ENCODE assay signal across 23 mouse cellular contexts in the genomic region with DNA sequence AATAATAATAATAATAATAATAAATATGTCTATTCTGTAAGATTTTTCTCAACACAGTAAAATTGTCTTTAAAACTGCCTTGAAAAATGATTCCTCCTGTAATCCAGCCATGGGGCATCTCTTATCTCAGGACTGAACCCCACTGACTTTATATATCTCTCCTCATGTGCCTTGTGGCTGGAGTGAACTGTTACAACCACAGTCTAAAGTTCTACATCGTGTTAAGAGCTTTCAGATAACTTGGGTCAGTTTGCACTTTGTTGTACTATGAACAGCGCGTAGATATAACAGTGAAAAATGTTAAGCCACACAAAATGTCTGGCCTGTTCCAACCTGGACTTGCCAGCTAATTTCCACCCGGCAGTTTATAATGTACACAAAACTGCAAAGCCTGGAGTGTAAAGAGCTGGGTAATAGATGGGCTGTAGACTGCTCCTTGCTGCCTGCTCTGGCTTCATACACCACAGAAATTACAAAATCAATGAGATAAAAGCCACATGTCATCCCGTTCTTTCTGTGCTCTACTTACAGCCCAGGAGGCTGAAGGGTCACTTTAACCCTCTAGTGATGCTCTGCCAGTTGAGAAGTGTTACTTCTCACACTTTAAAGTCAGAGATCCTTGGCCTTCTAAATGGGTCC.
DNase-seq lines count a peak whose midpoint lies in the region; ATAC-seq and TF ChIP-seq lines count a peak whose summit lies in the region.
"Had no signal": no experiment of that assay in that cellular context is flagged by ENCODE, and none has a peak within 500 bp of the region (broad histone marks: within the 10 kb centered on the region; RNA-seq: fewer than 3 reads in every experiment).

No protein-coding gene starts in this region.

- no peaks in the 10 kb centered on the region for H3K27me3 ChIP-seq in lung, embryonic 14.5 days (ENCODE audit: insufficient read depth, low read length)
- no peaks in the 10 kb centered on the region for H3K27me3 ChIP-seq in lung, postnatal 0 days (replicated peaks; ENCODE audit: insufficient read depth, low read length)
- no peaks in the 10 kb centered on the region for H3K27me3 ChIP-seq in intestine, embryonic 15.5 days (replicated peaks)
- no peaks in the 10 kb centered on the region for H3K27me3 ChIP-seq in intestine, postnatal 0 days (replicated peaks; ENCODE audit: control insufficient read depth, insufficient read depth, low read length)
- H3K27me3 ChIP-seq: CH12.LX; hindbrain, embryonic 12.5 days; hindbrain, embryonic 15.5 days; Patski had no signal

- H3K9ac ChIP-seq in lung, embryonic 14.5 days, result no peak overlapping the region
- no peak overlapping the region for H3K9ac ChIP-seq in lung, postnatal 0 days (replicated peaks; ENCODE audit: low read depth)
- H3K9ac ChIP-seq in intestine, embryonic 15.5 days, result no peak overlapping the region
- no peak overlapping the region for H3K9ac ChIP-seq in intestine, postnatal 0 days (ENCODE audit: low read depth, low read length)
- H3K9ac ChIP-seq: forebrain, postnatal 0 days; hindbrain, embryonic 12.5 days; hindbrain, embryonic 15.5 days had no signal

- no peak overlapping the region for H3K4me2 ChIP-seq in lung, embryonic 14.5 days
- H3K4me2 ChIP-seq in lung, postnatal 0 days (replicated peaks; ENCODE audit: low read depth, low read length), result no peak overlapping the region
- H3K4me2 ChIP-seq in intestine, embryonic 15.5 days (replicated peaks), result no peak overlapping the region
- H3K4me2 ChIP-seq in intestine, postnatal 0 days (replicated peaks; ENCODE audit: low read depth), result no peak overlapping the region
- H3K4me2 ChIP-seq: heart, embryonic 11.5 days; hindbrain, embryonic 12.5 days; hindbrain, embryonic 15.5 days had no signal

- TF ChIP-seq CTCF in lung, embryonic 14.5 days (IDR thresholded peaks at IDR 0.05; ENCODE audit: low read depth), result no peak
- TF ChIP-seq CTCF in lung, adult 2 months (IDR thresholded peaks at IDR 0.05; ENCODE audit: insufficient read depth, low read length), result no peak
- TF ChIP-seq CTCF in lung, postnatal 0 days (IDR thresholded peaks at IDR 0.05), result no peak
- TF ChIP-seq CTCF in intestine, postnatal 0 days (IDR thresholded peaks at IDR 0.05; ENCODE audit: low read depth), result no peak

- TF ChIP-seq POLR2A in lung, adult 2 months (IDR thresholded peaks at IDR 0.05; ENCODE audit: borderline replicate concordance, extremely low read depth, low read depth, low read length), result no peak

- H3K36me3 ChIP-seq in lung, embryonic 14.5 days (ENCODE audit: insufficient read depth), result no peaks in the 10 kb centered on the region
- H3K36me3 ChIP-seq in lung, postnatal 0 days (ENCODE audit: insufficient read depth, low read length), result no peaks in the 10 kb centered on the region
- no peaks in the 10 kb centered on the region for H3K36me3 ChIP-seq in intestine, embryonic 15.5 days
- H3K36me3 ChIP-seq in intestine, postnatal 0 days (ENCODE audit: control insufficient read depth, insufficient read depth), result no peaks in the 10 kb centered on the region
- H3K36me3 ChIP-seq: G1E; hindbrain, embryonic 12.5 days; hindbrain, embryonic 15.5 days had no signal

- no peak for TF ChIP-seq EP300 in lung, postnatal 0 days (IDR thresholded peaks at IDR 0.05)

- no peaks in the 10 kb centered on the region for H3K9me3 ChIP-seq in lung, embryonic 14.5 days (ENCODE audit: low read depth, low read length)
- no peaks in the 10 kb centered on the region for H3K9me3 ChIP-seq in lung, postnatal 0 days (ENCODE audit: low read length)
- no peaks in the 10 kb centered on the region for H3K9me3 ChIP-seq in intestine, embryonic 15.5 days
- H3K9me3 ChIP-seq in intestine, postnatal 0 days (ENCODE audit: control insufficient read depth), result no peaks in the 10 kb centered on the region
- H3K9me3 ChIP-seq: hindbrain, embryonic 12.5 days; hindbrain, embryonic 15.5 days had no signal

- ATAC-seq in lung, embryonic 14.5 days (ENCODE audit: insufficient read depth), result peak; percentile 84
- peak; percentile 72 for ATAC-seq in lung, postnatal 0 days
- ATAC-seq in intestine, embryonic 15.5 days, result peak; percentile 62
- peak; percentile 87 for ATAC-seq in intestine, postnatal 0 days
- ATAC-seq: forebrain, embryonic 14.5 days; forebrain, postnatal 0 days; Patski had no signal

- DNase-seq in lung, embryonic 14.5 days, result peak; percentile 79
- no peak for DNase-seq in lung, adult 2 months
- DNase-seq in lung, postnatal 0 days (ENCODE audit: low spot score), result peak; percentile 59
- DNase-seq in lung, postnatal 14 days, result no peak
- DNase-seq in urinary bladder, postnatal 10 days (ENCODE audit: low spot score), result no peak
- DNase-seq: adrenal gland, postnatal 10 days; adrenal gland, postnatal 36 days; B cell, adult 2 months; cerebellum, adult 18-20 months; cerebellum, adult 9-10 months; cerebellum, postnatal 14 days; forebrain, postnatal 0 days; gastrocnemius, postnatal 25 days; heart, adult 2 months had no signal

- H3K4me1 ChIP-seq in lung, embryonic 14.5 days (ENCODE audit: insufficient read depth), result peaks cover 7% of the 10 kb centered on the region; the same call in 1 of the 2 replicates
- H3K4me1 ChIP-seq in lung, adult 2 months (ENCODE audit: control insufficient read depth, insufficient read depth, low read length), result peaks cover 13% of the 10 kb centered on the region
- no peaks in the 10 kb centered on the region; the same call in 1 of the 2 replicates for H3K4me1 ChIP-seq in lung, postnatal 0 days (ENCODE audit: insufficient read depth, low read depth, low read length)
- no peaks in the 10 kb centered on the region for H3K4me1 ChIP-seq in intestine, embryonic 15.5 days (replicated peaks)
- no peaks in the 10 kb centered on the region for H3K4me1 ChIP-seq in intestine, postnatal 0 days (replicated peaks; ENCODE audit: control insufficient read depth, insufficient read depth, low read length)
- H3K4me1 ChIP-seq: hindbrain, embryonic 12.5 days had no signal

- WGBS in lung, embryonic 14.5 days, result 28% methylated on average over 5 of the region's 5 CpGs
- 54% methylated on average over 5 of the region's 5 CpGs for WGBS in lung, adult 2 months
- 45% methylated on average over 5 of the region's 5 CpGs for WGBS in lung, postnatal 0 days
- WGBS in intestine, embryonic 15.5 days, result 39% methylated on average over 5 of the region's 5 CpGs
- 27% methylated on average over 5 of the region's 5 CpGs for WGBS in intestine, postnatal 0 days

- no peak overlapping the region for H3K27ac ChIP-seq in lung, embryonic 14.5 days (ENCODE audit: low read depth)
- no peak overlapping the region for H3K27ac ChIP-seq in lung, postnatal 0 days (ENCODE audit: low read length)
- no peak overlapping the region for H3K27ac ChIP-seq in intestine, embryonic 15.5 days
- peak overlapping the region; percentile 29; the same call in 1 of the 2 replicates for H3K27ac ChIP-seq in intestine, postnatal 0 days (ENCODE audit: low read depth, low read length)
- H3K27ac ChIP-seq: heart, adult 2 months; hindbrain, embryonic 12.5 days; hindbrain, embryonic 15.5 days had no signal

- H3K4me3 ChIP-seq in lung, embryonic 14.5 days (ENCODE audit: low read depth, low read length), result no peak overlapping the region
- no peak overlapping the region for H3K4me3 ChIP-seq in lung, adult 2 months (replicated peaks; ENCODE audit: extremely low read depth, low read depth, low read length)
- no peak overlapping the region for H3K4me3 ChIP-seq in lung, postnatal 0 days (ENCODE audit: low read depth, low read length)
- no peak overlapping the region for H3K4me3 ChIP-seq in intestine, embryonic 15.5 days (replicated peaks)
- H3K4me3 ChIP-seq in intestine, postnatal 0 days (ENCODE audit: low read depth, low read length), result no peak overlapping the region
- H3K4me3 ChIP-seq: heart, adult 2 months; hindbrain, embryonic 12.5 days; hindbrain, embryonic 15.5 days had no signal

Comparison
In these comparisons a context has a peak if more than half of its experiments do, and no peak if none do; other contexts are left out.
1. DNase-seq: peak in lung, embryonic 14.5 days (single experiment) and lung, postnatal 0 days (single experiment); none in lung, adult 2 months (single experiment), lung, postnatal 14 days (single experiment) and urinary bladder, postnatal 10 days (single experiment).
2. Peak in every context shown above with its lines, with median percentiles within 50 percentile points of each other: ATAC-seq.